Mouse (Mus musculus) cerebellum, adult 9-10 months (tissue): ENCODE measurements at regions not wholly inside any gene's neighbourhood (a gene's known extent, or its start where the extent isn't known, plus 50 kb on each side); places are given as distances from the start of the nearest gene placed in this dataset.

Experiments used
- DNase-seq: peaks from one replicate; pipeline ENCODE4 v3.0.0; 2022

GRCm38 (mm10) chr7:69810873-69811272 is 555.7 kb downstream of the Nr2f2 start:
- no peak for DNase-seq

DNA sequence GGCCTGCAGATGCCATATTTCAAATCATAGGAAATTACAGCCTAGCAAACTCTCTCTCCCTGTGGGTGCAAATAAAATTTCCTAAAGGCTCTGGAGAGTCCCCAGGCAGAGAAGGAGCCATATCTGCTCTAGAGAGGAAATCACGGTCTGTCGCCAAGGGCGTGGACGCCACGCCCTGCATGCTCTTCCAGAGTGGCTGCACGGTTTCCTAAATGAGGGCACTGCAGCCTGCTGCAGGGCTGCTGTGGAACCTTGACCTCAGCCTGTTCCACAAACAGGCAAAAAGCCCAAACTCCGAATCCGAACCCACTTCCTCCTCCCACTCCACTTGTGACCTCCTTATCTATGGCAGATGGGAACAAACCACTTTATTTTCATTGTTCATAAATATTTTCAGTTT is 559.3 kb downstream of the Nr2f2 start:
- no peak for DNase-seq

- DNase-seq, result no peak
These were observed 595.6 kb downstream of the Nr2f2 start for GRCm38 (mm10) chr7:69770980-69771348.

GRCm38 (mm10) chr7:69770313-69770979 is 596.1 kb downstream of the Nr2f2 start:
- DNase-seq, result no peak

DNA sequence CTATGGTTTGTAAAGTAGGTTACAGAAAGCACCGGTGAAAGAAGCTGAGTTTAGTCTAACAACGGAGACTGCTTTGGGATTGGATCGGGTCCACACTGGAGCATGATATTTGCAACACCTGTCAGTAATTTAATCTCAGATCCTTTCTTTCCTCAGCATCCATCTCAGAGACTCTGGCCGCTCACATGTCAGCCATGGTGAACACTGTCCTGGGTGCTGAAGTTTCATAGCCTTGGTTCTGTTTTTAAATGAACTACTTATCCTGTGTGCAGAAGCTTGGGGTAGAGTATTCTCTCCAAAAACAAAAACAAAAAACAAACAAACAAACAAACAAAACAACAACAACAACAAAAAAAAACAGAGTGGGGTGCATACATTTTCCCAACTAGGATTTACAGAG is 600.1 kb downstream of the Nr2f2 start:
- DNase-seq, result no peak

DNA sequence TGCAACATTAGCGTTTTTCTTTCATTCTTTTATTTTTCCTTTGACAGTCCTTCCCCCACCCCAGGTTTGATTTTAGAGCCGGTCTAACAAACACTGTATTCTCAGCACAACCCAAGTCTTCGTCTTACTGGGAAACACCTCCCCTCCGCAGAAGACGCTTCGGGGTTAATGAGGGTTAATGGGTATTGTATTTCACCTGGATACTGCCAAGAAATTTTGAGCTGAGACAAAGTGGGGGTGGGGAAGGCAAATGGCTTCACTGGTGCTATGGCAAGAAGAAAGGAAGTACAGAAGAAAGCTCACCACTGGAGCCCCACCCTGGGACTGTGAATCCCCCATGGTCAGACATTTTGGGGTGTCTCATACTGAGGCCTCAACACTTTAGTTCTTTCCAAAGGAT is 626.0 kb downstream of the Nr2f2 start:
- DNase-seq, result no peak

DNA sequence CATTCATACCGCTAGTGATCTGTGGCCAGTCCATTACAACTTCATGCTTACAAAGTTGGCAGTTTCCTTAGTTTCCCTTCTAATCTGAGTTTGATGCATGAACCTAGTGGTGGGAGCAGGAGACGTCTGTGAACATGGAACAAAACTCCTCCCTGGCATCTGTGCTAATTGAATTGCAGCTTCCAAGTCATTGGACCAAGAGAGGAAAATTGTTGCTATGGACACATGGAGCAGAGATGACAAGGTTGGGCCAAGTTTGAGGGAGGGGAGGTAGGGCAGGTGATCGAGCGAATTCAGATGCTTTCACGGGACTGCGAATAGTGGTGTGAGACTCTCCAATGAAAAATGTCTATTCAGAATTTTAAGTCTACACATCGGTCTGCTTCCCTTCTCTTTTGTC is 627.5 kb downstream of the Nr2f2 start:
- no peak for DNase-seq

DNA sequence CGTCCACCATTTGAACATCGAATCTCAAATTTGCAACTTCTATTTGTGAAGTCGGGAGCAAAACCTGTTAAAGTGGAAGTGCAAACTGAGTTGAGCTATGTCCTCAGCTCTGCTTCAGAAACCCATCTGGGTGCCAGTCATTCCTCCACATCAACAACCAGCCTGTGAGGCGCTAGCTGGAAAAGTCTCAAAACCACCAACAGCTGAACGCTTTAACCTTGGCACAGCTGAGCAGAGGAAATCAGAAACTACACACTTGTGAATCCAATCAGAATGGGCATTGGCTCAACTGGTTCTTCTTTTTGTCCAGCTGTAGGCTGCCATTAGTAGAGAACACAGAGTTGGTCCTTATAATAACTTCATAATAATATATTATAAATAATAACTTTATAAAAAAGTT is 651.5 kb downstream of the Nr2f2 start:
- DNase-seq, result no peak

DNA sequence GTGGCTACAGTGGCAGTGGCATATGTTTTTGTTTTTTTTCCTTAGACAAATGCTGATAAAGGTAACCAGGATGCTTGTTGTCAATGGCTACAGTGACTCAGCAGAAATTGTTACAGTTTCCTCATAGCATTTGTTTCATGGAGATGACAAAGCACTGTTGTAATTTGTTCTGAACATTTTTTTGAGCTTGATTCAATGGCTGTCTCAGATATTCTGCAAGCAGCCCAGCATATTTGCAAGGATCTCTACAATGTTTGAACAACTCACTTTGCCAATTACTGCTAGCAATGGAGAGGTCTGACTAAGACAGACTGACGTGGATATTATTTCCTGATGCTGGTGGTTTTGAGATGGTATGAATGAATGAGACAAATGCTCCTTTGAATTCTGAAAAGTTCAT is 696.3 kb downstream of the Nr2f2 start:
- no peak for DNase-seq

- no peak for DNase-seq
These were observed 711.0 kb downstream of the Nr2f2 start for GRCm38 (mm10) chr7:69655583-69655982.

DNA sequence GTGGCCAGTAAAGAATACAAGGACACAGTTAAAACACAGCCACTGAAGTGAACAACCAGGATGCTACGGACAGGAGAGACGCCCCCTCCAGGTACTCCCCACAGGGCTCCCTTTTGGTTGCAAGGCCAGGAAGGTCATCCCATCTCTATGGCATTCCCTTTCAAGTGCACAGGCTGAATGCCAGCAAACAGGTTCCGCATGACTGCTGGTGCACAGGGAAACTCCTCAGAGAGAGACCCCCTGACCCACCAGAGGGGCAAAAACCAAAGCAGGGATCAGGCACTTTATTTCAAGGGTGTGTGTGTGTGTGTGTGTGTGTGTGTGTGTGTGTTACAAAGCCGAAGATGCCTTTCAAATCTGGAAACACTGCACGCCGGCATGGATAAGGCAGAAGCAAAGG is 721.1 kb downstream of the Nr2f2 start:
- DNase-seq, result no peak

- DNase-seq, result no peak
These were observed 724.9 kb downstream of the Nr2f2 start for GRCm38 (mm10) chr7:69641652-69642051.

DNA sequence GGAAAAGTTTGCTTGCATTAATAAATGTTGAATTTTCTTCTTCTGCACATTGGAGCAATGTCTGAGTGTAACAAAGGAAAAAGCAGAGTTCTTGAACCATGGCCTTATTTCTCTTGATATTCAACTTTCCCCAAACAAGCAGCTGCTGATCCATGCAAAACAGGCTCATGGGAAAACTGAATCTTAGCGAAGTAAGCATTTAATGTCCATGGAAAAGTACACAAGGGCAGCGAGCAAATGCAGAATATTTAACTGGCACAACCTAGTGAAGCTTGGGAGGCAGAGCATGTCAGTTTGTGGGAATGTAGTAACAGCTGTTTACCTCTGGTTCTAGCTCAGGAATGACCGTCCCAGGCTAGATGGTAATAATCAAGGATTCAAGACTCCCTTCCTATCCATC is 766.7 kb downstream of the Nr2f2 start:
- DNase-seq, result no peak

DNA sequence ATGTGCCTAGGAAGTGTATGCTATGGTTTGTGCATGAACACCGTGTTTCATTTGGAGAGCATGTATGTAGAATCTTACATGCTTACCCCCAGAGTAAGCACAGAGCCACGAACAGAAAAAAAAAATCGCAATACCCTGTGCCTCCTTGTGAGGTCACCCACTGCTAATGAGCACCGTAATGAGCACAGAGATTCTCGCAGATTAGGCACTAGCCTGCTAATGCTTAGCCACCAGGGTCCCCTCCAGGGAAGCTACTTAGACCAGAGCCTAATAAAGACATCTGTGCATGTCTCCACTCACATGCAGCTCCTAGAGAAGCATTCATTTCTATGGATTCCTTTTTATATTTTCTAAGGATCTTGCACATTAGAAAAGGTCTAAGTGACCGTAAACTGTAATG is 780.8 kb downstream of the Nr2f2 start:
- no peak for DNase-seq

DNA sequence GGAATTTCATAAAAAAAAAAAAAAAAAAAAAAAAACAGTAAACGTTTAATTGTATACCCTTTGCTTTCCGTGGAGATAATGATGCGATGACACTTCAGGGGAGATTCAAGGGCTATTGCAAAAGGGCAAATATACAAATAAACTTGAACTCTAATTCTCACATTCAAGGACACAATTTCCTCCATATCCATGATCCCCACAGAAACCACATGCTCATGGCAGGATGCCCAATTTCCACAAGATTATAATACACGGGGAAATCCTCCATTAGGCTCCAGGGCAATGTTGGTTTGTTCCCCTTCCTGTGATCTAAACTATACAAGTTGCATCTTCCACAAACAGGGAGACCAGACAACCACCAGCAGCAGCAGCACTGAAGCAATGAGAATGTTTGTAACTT is 781.4 kb downstream of the Nr2f2 start:
- no peak for DNase-seq

DNA sequence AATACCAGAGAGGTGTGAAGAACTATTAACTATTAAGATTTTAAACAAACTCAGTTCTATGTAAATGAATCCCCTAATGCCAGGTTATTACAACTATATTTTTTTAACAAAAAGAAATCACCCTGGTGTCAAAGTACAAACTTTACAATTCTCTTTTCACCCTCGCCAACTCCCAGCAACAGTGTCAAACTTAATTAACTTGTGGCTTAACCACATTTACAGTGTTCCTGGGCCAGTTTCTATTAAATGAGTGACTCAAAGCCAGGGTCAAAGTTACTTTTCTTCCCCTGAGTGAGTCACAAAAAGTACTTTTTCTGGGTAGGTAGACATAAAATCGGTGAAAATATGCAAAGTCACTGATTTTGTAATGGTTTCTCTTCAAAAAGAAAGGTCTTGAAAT is 782.0 kb downstream of the Nr2f2 start:
- DNase-seq, result no peak

DNA sequence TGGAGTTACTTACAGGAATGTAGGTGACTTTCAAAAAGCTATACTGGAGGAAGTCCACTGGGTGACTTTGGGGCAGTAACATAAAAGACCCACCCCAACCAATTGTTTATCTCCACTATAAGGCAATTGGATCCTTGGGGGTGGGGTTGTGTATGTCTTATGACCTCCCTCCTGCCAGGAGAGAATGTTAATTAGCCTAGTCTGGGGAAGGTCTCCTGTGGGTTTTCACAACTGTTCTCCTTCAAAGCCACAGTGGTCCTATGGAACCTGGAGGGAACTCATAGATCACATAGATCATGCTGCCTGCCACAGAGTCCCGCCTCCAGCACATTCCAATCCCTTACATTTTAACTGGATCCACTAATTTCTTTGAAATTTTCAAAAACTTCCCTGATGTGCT is 782.6 kb downstream of the Nr2f2 start:
- no peak for DNase-seq

GRCm38 (mm10) chr7:69581668-69582067 is 784.9 kb downstream of the Nr2f2 start:
- DNase-seq, result no peak

DNA sequence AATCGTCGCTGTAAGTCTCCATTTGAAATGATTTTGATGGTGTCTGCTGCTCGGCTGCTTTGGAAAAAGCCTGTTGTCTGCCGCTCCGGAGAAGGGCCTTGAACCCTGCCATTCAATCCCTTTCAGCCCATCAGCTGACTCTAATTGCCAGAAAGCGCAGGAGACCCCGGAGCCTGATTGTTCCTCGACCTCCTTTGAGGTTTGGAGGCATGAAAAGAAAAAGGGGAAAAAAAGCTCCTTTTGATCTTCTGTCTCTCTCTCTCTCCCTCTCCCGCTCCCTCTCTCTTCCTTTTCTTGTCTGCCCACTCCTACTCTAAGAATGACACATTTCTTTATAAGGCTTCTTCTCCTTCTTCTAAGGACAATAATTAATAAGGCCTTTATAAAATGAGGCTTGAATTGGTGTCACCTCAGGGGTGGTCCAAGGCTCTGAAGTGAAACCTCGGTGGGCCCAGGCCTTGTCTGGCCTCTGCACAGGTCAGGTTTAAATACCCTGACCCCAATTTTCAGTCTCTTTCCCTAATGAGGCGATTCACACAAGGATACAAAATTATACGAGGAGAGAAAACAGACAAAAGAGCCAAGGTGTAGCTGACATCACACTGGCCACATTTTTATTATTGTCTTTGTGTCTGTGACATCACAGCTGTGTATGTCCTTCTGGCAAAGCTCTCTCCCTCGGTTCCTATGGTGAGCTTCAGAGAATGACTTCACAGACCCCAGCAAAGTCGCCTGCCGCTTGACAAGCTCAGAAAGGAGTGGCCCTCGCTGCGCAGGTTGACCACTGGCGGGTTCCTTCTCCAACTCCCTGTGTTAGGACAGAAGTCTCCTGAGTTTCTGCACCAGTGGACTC is 787.4 kb downstream of the Nr2f2 start:
- DNase-seq, result no peak

GRCm38 (mm10) chr7:69577754-69578153 is 788.8 kb downstream of the Nr2f2 start:
- DNase-seq, result no peak

GRCm38 (mm10) chr7:69576596-69576995 is 789.9 kb downstream of the Nr2f2 start:
- DNase-seq, result no peak

DNA sequence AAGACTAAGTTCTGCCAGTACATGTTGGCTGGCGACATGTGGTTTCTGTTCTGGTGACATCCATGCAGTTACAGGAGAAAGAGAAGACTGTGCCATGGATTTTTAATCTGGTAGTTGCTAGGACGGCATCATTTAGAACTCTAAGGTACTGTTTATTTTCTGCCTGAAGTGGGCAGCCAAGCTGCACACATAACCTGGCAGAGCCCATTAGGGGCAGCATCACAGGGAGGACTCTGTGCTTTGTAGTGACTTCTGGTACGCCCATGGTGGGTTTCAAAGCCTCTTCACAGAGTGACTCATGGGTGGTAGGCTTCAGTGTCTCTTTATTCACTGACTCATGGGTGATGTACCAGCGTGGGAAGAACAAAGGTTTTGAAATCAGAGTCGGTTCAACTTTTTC is 792.8 kb downstream of the Nr2f2 start:
- DNase-seq, result no peak

DNA sequence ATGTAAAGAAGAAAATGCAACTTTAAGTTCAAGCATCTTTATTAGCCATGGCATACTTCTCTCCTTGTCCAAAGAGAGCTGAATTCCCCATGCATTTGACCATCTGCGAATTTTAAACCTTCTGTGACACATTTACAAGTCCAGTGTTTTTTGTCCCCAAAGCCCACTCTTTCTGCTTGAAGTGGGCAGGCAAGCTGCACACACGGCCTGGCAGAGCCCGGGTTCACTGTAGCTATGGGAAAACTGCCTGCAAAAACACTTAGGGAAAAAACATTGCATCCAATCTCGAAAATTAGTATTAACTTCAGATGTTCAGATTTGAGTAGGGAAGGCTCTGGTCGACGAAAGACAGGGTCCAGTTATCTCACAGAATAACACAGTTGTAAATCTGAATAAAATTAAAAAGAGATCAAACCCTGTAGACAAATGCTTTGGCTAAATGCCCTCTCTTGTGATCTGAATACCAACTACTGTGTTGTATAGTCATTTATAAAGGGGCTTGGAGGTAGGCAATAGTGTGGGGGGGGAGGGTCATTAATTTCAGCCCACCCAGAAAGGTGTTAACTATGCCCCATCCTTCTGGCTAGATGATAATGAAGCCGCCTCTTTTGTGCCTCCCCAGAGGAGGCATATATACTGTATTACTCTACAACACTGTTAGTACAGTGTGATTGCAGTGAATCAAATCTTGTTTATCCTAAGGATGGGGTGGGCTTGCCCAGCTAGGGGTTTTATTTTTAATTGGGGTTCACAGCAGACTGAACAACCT is 793.7 kb downstream of the Nr2f2 start:
- no peak for DNase-seq

DNA sequence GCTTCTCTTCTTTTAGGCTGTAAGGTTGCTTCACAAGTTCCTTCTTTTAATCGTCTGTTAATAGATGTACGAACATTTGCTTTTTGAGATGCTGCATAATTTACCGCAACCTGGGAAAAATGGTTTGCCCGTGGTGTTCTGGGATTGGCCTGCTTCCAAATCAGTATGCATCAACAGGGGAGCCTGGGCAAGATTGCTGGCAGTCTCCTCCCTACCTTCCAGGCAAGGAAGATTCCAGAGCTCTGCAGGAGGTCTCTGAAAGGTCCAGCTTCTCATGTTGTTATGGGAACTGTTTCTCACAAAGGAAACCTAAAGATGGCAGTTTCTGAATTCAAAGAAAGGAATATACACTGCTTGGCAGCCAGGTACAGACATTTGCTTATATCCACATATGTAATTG is 799.6 kb downstream of the Nr2f2 start:
- no peak for DNase-seq
